Mouse (Mus musculus): ENCODE data around the gene Wbp1. TPM values are rescaled to one million over a fixed set of nuclear protein-coding genes. Genes with fewer than 3 reads are reported as not detected.
A peak's percentile ranks its signal among the peaks of the same experiment; 100 is the strongest.

The Wbp1 gene
- polyA plus RNA-seq, 1 experiment: 93.1 TPM

GRCm38 (mm10) chr6:83115011-83115671 is 6.2 kb downstream of the Wbp1 start, which contains the start of gene Mogs:
Gene Mogs, plus strand, starts transcription at chr6:83115496.
- DNase-seq: peak; percentile 93

DNA sequence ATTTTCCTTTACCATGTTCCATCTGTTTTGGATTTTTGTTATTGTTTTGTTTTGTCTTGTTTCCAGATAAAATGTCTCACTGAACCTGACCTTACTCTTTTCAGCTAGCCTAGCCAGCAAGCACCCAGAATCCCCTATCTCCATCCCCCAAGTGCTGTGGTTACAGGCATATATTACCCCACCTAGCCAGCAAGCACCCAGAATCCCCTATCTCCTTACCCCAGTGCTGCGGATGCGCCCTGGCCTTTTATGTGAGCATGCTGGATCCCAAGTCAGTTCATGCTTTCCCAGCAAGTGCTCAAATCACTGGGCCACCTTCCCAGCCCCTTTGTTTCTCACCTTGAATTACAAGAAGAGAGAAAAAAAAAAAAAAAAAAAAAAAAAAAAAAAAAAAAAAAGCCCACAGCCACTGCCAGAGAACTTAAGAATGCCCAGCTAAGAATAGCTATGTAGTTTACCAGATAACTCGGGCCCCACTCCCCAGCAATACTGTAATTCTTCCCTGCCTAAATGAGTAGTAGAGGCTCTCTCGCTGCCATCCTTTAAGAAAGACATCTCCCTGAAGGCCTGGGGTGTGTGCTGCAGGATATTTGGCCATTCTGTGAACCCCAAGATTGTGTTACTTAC is 9.7 kb downstream of the Wbp1 start:
- H3K27ac ChIP-seq (ENCODE audit: insufficient read depth, low read length): no peak overlapping the region
- H3K4me3 ChIP-seq (replicated peaks; ENCODE audit: insufficient read depth, low read depth, low read length): no peak overlapping the region
- no peak for DNase-seq
- 89% methylated on average over 4 of the region's 4 CpGs for WGBS
- TF ChIP-seq POLR2A (IDR thresholded peaks at IDR 0.05; ENCODE audit: borderline replicate concordance, insufficient read depth, low read length) (no peak), CTCF (IDR thresholded peaks at IDR 0.05; ENCODE audit: borderline replicate concordance, insufficient read depth, low read depth, low read length) (no peak)
- no peaks in the 10 kb centered on the region for H3K27me3 ChIP-seq (ENCODE audit: control insufficient read depth, insufficient read depth, low read length)
- peaks cover 15% of the 10 kb centered on the region for H3K4me1 ChIP-seq (ENCODE audit: control insufficient read depth, insufficient read depth, low read length)

More at GRCm38 (mm10) chr6:83115011-83115671, 6.2 kb downstream of the Wbp1 start, which contains the start of gene Mogs:
- peak within 1 kb of the TSS; percentile 60 for H3K27ac ChIP-seq (ENCODE audit: insufficient read depth, low read length)
- no peaks in the 10 kb centered on the region for H3K27me3 ChIP-seq (ENCODE audit: control insufficient read depth, insufficient read depth, low read length)
- peak; percentile 27; the same call in 1 of the 2 replicates for TF ChIP-seq CTCF (IDR thresholded peaks at IDR 0.05; ENCODE audit: borderline replicate concordance, insufficient read depth, low read depth, low read length)
- TF ChIP-seq POLR2A (IDR thresholded peaks at IDR 0.05; ENCODE audit: borderline replicate concordance, insufficient read depth, low read length): peak; percentile 94
- peak within 1 kb of the TSS; percentile 98 for H3K4me3 ChIP-seq (replicated peaks; ENCODE audit: insufficient read depth, low read depth, low read length)
- peaks cover 14% of the 10 kb centered on the region for H3K4me1 ChIP-seq (ENCODE audit: control insufficient read depth, insufficient read depth, low read length)
- 2% methylated on average over 56 of the region's 58 CpGs for WGBS

- Histone ChIP-seq H3K4me3 (replicated peaks; ENCODE audit: insufficient read depth, low read depth, low read length) (peak within 1 kb of the TSS; percentile 79), H3K27ac (ENCODE audit: insufficient read depth, low read length) (peak within 1 kb of the TSS; percentile 83), H3K27me3 (ENCODE audit: control insufficient read depth, insufficient read depth, low read length) (no peaks in the 10 kb centered on the region), H3K4me1 (ENCODE audit: control insufficient read depth, insufficient read depth, low read length) (peaks cover 6% of the 10 kb centered on the region; the same call in 1 of the 2 replicates)
- under 1% methylated on average over 76 of the region's 76 CpGs for WGBS
- peak; percentile 84 to 89 for DNase-seq
- TF ChIP-seq CTCF (IDR thresholded peaks at IDR 0.05; ENCODE audit: borderline replicate concordance, insufficient read depth, low read depth, low read length) (no peak; the same call in 1 of the 2 replicates), POLR2A (IDR thresholded peaks at IDR 0.05; ENCODE audit: borderline replicate concordance, insufficient read depth, low read length) (peak; percentile 94)
These were observed 12.3 kb downstream of the Wbp1 start, which contains the start of gene Mrpl53 for GRCm38 (mm10) chr6:83108762-83109668. Gene Mrpl53, plus strand, starts transcription at chr6:83109040.

DNA sequence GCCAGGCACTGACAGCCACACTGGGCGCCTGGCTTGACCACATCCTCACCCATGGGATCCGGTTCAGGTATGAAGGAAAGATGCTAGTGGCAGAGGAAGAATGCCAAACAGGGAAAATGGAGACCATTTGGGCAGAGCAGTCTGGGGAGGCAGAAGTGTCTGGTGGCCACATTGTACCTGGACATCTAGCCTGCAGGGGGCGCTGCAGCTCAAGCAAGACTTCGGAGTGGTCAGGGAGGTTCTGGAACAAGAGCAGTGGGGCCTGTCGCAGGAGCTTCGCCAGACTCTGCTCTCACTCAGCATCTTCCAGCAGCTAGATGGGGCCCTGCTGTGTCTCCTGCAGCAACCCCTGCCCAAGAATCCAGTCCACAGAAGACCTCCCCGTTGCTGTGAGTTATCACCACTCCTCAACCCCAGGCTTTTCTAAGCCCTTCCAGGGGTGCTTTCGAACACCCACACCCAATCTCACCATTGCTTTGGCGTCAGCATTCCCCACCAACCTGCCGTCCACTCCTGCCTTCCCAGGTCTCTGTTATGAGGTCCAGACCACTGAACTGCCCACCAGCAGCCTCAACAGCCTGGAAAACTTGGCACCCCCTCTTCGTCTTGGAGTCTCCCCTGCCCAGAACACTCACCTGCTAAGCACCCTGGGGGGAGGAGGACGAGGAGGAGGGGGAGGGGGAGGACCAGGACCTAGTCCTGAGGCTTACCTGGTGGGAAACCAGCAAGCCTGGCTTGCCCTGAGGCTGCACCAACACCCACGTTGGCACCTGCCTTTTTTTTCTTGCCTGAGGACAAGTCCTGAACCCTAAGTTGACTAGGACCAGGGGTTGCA is 13.6 kb downstream of the Wbp1 start:
- H3K4me3 ChIP-seq (replicated peaks; ENCODE audit: insufficient read depth, low read depth, low read length): peak overlapping the region; percentile 79
- peak overlapping the region; percentile 83; the same call in 1 of the 2 replicates for H3K27ac ChIP-seq (ENCODE audit: insufficient read depth, low read length)

DNA sequence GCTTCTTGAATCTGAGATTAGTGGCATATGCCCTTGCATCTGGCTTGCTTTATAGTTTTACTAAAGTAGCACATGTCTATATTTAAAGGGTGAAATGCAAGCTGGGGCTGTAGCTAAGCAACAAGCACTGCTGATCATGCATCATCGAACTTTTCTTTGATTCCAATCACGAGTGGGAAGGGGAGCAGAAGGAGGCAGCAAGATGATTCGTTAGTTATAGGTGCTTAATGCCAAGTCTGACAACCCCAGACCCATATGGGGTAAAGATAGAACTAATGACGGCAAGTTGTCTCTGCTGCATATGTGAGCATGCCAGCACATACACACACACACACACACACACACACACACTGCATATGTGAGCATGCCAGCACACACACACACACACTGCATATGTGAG is 17.2 kb downstream of the Wbp1 start:
- no peak overlapping the region for H3K27ac ChIP-seq (ENCODE audit: insufficient read depth, low read length)
- no peak for DNase-seq
- WGBS: 31% methylated on average over 4 of the region's 4 CpGs

More for the DNA sequence above, 13.6 kb downstream of the Wbp1 start:
- WGBS: 24% methylated on average over 13 of the region's 13 CpGs
- DNase-seq: peak; percentile 62 to 72
- H3K4me1 ChIP-seq (ENCODE audit: control insufficient read depth, insufficient read depth, low read length): peaks cover 15% of the 10 kb centered on the region
- no peaks in the 10 kb centered on the region for H3K27me3 ChIP-seq (ENCODE audit: control insufficient read depth, insufficient read depth, low read length)
- TF ChIP-seq CTCF (IDR thresholded peaks at IDR 0.05; ENCODE audit: borderline replicate concordance, insufficient read depth, low read depth, low read length) (peak; percentile 70), POLR2A (IDR thresholded peaks at IDR 0.05; ENCODE audit: borderline replicate concordance, insufficient read depth, low read length) (no peak)

GRCm38 (mm10) chr6:83103130-83103650 is 18.2 kb downstream of the Wbp1 start:
- H3K4me3 ChIP-seq (replicated peaks; ENCODE audit: insufficient read depth, low read depth, low read length): no peak overlapping the region
- H3K27me3 ChIP-seq (ENCODE audit: control insufficient read depth, insufficient read depth, low read length): no peaks in the 10 kb centered on the region
- peaks cover 20% of the 10 kb centered on the region for H3K4me1 ChIP-seq (ENCODE audit: control insufficient read depth, insufficient read depth, low read length)
- TF ChIP-seq CTCF (IDR thresholded peaks at IDR 0.05; ENCODE audit: borderline replicate concordance, insufficient read depth, low read depth, low read length) (no peak), POLR2A (IDR thresholded peaks at IDR 0.05; ENCODE audit: borderline replicate concordance, insufficient read depth, low read length) (no peak)
- DNase-seq: no peak
- 54% methylated on average over 11 of the region's 11 CpGs for WGBS
- no peak overlapping the region for H3K27ac ChIP-seq (ENCODE audit: insufficient read depth, low read length)

More for the DNA sequence above, 17.2 kb downstream of the Wbp1 start:
- TF ChIP-seq CTCF (IDR thresholded peaks at IDR 0.05; ENCODE audit: borderline replicate concordance, insufficient read depth, low read depth, low read length) (no peak), POLR2A (IDR thresholded peaks at IDR 0.05; ENCODE audit: borderline replicate concordance, insufficient read depth, low read length) (no peak)
- Histone ChIP-seq H3K4me3 (replicated peaks; ENCODE audit: insufficient read depth, low read depth, low read length) (no peak overlapping the region), H3K4me1 (ENCODE audit: control insufficient read depth, insufficient read depth, low read length) (peaks cover 20% of the 10 kb centered on the region), H3K27me3 (ENCODE audit: control insufficient read depth, insufficient read depth, low read length) (no peaks in the 10 kb centered on the region)
